Mouse (Mus musculus) thymus, adult 2 months (tissue): ENCODE measurements at regions not wholly inside any gene's neighbourhood (a gene's known extent, or its start where the extent isn't known, plus 50 kb on each side); places are given as distances from the start of the nearest gene placed in this dataset.

ENCODE experiments used
- CTCF ChIP-seq: fragments of 200-500 bp; IDR thresholded peaks from 2 replicates; pipeline ENCODE4 v1.5.1; 2012; ENCODE audit warnings: mild to moderate bottlenecking, control low read depth, low read length, moderate library complexity, borderline replicate concordance; ENCODE audit not compliant: control insufficient read depth, poor library complexity, insufficient read depth; ENCODE audit errors: extremely low read depth
- POLR2A ChIP-seq: fragments of 200-500 bp; IDR thresholded peaks from 2 replicates; pipeline ENCODE4 v1.6.1; 2012; ENCODE audit warnings: mild to moderate bottlenecking, low read length, control low read depth, moderate library complexity; ENCODE audit not compliant: control insufficient read depth, poor library complexity, insufficient read depth; ENCODE audit errors: extremely low read depth

- TF ChIP-seq CTCF (no peak), POLR2A (no peak)
Measured at GRCm38 (mm10) chr14:25150968-25151367, 308.0 kb upstream of the Zmiz1 start.
